Mouse (Mus musculus) embryonic facial prominence, embryonic 14.5 days (tissue): ENCODE measurements around the gene Rita1. TPM values are rescaled to one million over a fixed set of nuclear protein-coding genes. Genes with fewer than 3 reads are reported as not detected.

ENCODE experiments used
- ATAC-seq: fragments of 200-750 bp; cut with Nextera tagmentation; 2 replicates; pipeline ENCODE4 v1.8.0; 2017; ENCODE audit warnings: low read depth, moderate number of reproducible peaks, moderate TSS enrichment
- DNase-seq: peaks from one replicate; pipeline ENCODE4 v3.0.0-alpha.2; 2015; ENCODE audit warnings: low spot score
- H3K27ac ChIP-seq: fragments of 300-500 bp; sonication (generic); replicated peaks from 2 replicates; pipeline ENCODE4 v1.5.1; 2014; ENCODE audit warnings: low read depth, mild to moderate bottlenecking, low read length, moderate library complexity
- H3K27me3 ChIP-seq: fragments of 300-500 bp; sonication (generic); replicated peaks from 2 replicates; pipeline ENCODE4 v1.6.1; 2014; ENCODE audit warnings: low read length; ENCODE audit not compliant: control insufficient read depth, insufficient read depth
- H3K36me3 ChIP-seq: fragments of 300-500 bp; sonication (generic); 2 replicates; pipeline ENCODE4 v1.6.1; 2014; ENCODE audit warnings: low read length, mixed read lengths; ENCODE audit not compliant: control insufficient read depth, insufficient read depth
- H3K4me1 ChIP-seq: fragments of 300-500 bp; sonication (generic); 2 replicates; pipeline ENCODE4 v1.6.1; 2014; ENCODE audit warnings: antibody characterized with exemption, low read length; ENCODE audit not compliant: control insufficient read depth, insufficient read depth
- H3K4me2 ChIP-seq: fragments of 300-500 bp; sonication (generic); 2 replicates; pipeline ENCODE4 v1.6.1; 2014; ENCODE audit warnings: low read depth, mild to moderate bottlenecking, low read length, moderate library complexity, mixed read lengths
- H3K4me3 ChIP-seq: fragments of 300-500 bp; sonication (generic); 2 replicates; pipeline ENCODE4 v1.5.1; 2014; ENCODE audit warnings: low read depth, mild to moderate bottlenecking, low read length
- H3K9ac ChIP-seq: fragments of 300-500 bp; sonication (generic); 2 replicates; pipeline ENCODE4 v1.6.1; 2014; ENCODE audit warnings: low read depth, mild to moderate bottlenecking, low read length, moderate library complexity, mixed read lengths
- H3K9me3 ChIP-seq: fragments of 300-500 bp; sonication (generic); 2 replicates; pipeline ENCODE4 v1.6.1; 2016; ENCODE audit warnings: low read length; ENCODE audit not compliant: control insufficient read depth
- WGBS: fragments of 180-500 bp; shearing (Covaris S2); extraction: QIAGEN DNeasy Blood & Tissue Kit; methylation state at CpG from one replicate; pipeline ENCODE4 v1.1.7; 2014; 5-methylcytosine and 5-hydroxymethylcytosine counted together
- polyA plus RNA-seq: library from polyadenylated mRNA; unstranded; fragments of >200 nt; fragmentation: Nextera tagmentation; extraction: Ambion mirVana; gene quantifications from 2 replicates; pipeline ENCODE4 v1.2.1, GENCODE M21; 2014

Gene Rita1
- polyA plus RNA-seq, 1 experiment from 2014 or later: 11.4 TPM

- ATAC-seq (no peak), DNase-seq (no peak)
- WGBS: 4% methylated on average over 12 of the region's 29 CpGs
- Histone ChIP-seq H3K4me3 (peak overlapping the region; percentile 89), H3K27me3 (no peaks in the 10 kb centered on the region), H3K27ac (peak overlapping the region; percentile 61), H3K9ac (peak overlapping the region; percentile 83), H3K4me2 (peak overlapping the region; percentile 99), H3K36me3 (peaks cover 21% of the 10 kb centered on the region), H3K9me3 (0 out of 2 replicates have a peak, but pooled peaks cover 4% of the 10 kb centered on the region), H3K4me1 (peaks cover 11% of the 10 kb centered on the region)
Measured at GRCm38 (mm10) chr5:120587940-120588568, 24.3 kb downstream of the Rita1 start.

DNA sequence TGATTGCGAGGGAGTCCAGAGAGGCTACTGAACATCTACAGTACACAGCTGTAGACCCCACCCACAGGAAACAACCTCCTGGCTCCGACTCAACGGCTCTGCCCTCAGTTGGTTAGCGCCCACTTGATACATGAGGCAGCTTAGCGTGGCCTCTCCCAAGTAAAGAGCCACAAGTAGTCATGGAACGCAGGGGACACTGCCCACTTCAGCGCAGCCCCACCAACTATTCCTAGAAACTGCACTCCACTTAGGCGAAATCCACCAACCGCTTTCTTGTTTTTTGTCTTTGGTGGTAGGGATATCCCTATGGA, 24.8 kb downstream of the Rita1 start:
- WGBS: 27% methylated on average over 9 of the region's 9 CpGs
- H3K27me3 ChIP-seq: no peaks in the 10 kb centered on the region
- ATAC-seq: no peak
- H3K9ac ChIP-seq: peak overlapping the region; percentile 83
- H3K36me3 ChIP-seq: peaks cover 25% of the 10 kb centered on the region
- 0 out of 2 replicates have a peak, but pooled peaks cover 4% of the 10 kb centered on the region for H3K9me3 ChIP-seq
- H3K27ac ChIP-seq: peak overlapping the region; percentile 36
- no peak for DNase-seq
- peaks cover 11% of the 10 kb centered on the region for H3K4me1 ChIP-seq
- H3K4me3 ChIP-seq: peak overlapping the region; percentile 89
- H3K4me2 ChIP-seq: peak overlapping the region; percentile 99

GRCm38 (mm10) chr5:120586741-120587615, 25.4 kb downstream of the Rita1 start:
- Histone ChIP-seq H3K4me2 (peak overlapping the region; percentile 99), H3K4me3 (peak overlapping the region; percentile 89), H3K9me3 (no peaks in the 10 kb centered on the region), H3K9ac (peak overlapping the region; percentile 83), H3K4me1 (peaks cover 11% of the 10 kb centered on the region), H3K36me3 (peaks cover 31% of the 10 kb centered on the region), H3K27ac (peak overlapping the region; percentile 53), H3K27me3 (no peaks in the 10 kb centered on the region)
- DNase-seq (peak; percentile 73), ATAC-seq (no peak)
- WGBS: 10% methylated on average over 17 of the region's 17 CpGs

- Histone ChIP-seq H3K4me1 (peaks cover 13% of the 10 kb centered on the region), H3K4me2 (no peak overlapping the region), H3K27ac (no peak overlapping the region), H3K9ac (no peak overlapping the region), H3K36me3 (peaks cover 50% of the 10 kb centered on the region), H3K4me3 (no peak overlapping the region), H3K27me3 (no peaks in the 10 kb centered on the region), H3K9me3 (no peaks in the 10 kb centered on the region)
- DNase-seq: no peak
- no peak for ATAC-seq
- WGBS: 49% methylated on average over 15 of the region's 15 CpGs
Measured at GRCm38 (mm10) chr5:120584968-120585367, 27.4 kb downstream of the Rita1 start.

- H3K27me3 ChIP-seq: no peaks in the 10 kb centered on the region
- ATAC-seq (no peak), DNase-seq (no peak)
- H3K27ac ChIP-seq: no peak overlapping the region
- 95% methylated on average over 4 of the region's 4 CpGs for WGBS
- H3K9me3 ChIP-seq: no peaks in the 10 kb centered on the region
- no peak overlapping the region for H3K9ac ChIP-seq
- peaks cover 51% of the 10 kb centered on the region for H3K36me3 ChIP-seq
- H3K4me3 ChIP-seq: no peak overlapping the region
- no peak overlapping the region for H3K4me2 ChIP-seq
- H3K4me1 ChIP-seq: peaks cover 27% of the 10 kb centered on the region
Measured at GRCm38 (mm10) chr5:120583511-120583910, 28.9 kb downstream of the Rita1 start.

DNA sequence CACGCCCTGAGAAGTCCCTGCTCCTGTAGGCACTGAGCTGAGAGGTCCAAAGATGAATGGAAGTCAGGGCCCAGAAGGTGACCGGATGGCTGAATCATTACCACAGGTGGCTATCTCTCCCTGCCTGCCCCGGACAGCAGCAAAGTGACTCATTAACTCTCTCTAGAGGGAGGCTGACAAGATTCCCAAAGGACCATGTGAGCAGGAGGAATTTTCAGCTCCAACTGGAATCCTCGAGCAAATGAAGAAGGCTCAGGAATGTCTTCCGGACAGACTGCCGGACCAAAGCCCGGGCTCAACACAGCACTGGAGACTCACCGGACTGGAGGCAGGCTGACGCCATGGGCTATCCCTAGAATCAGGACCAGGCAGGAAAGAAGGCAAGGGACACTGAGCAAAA, 30.4 kb downstream of the Rita1 start:
- no peak overlapping the region for H3K27ac ChIP-seq
- WGBS: 86% methylated on average over 9 of the region's 9 CpGs
- H3K9ac ChIP-seq: no peak overlapping the region
- no peaks in the 10 kb centered on the region for H3K9me3 ChIP-seq
- DNase-seq (no peak), ATAC-seq (no peak)
- H3K36me3 ChIP-seq: peaks cover 51% of the 10 kb centered on the region
- no peaks in the 10 kb centered on the region for H3K27me3 ChIP-seq
- H3K4me1 ChIP-seq: peaks cover 30% of the 10 kb centered on the region
- no peak overlapping the region for H3K4me2 ChIP-seq
- H3K4me3 ChIP-seq: no peak overlapping the region

DNA sequence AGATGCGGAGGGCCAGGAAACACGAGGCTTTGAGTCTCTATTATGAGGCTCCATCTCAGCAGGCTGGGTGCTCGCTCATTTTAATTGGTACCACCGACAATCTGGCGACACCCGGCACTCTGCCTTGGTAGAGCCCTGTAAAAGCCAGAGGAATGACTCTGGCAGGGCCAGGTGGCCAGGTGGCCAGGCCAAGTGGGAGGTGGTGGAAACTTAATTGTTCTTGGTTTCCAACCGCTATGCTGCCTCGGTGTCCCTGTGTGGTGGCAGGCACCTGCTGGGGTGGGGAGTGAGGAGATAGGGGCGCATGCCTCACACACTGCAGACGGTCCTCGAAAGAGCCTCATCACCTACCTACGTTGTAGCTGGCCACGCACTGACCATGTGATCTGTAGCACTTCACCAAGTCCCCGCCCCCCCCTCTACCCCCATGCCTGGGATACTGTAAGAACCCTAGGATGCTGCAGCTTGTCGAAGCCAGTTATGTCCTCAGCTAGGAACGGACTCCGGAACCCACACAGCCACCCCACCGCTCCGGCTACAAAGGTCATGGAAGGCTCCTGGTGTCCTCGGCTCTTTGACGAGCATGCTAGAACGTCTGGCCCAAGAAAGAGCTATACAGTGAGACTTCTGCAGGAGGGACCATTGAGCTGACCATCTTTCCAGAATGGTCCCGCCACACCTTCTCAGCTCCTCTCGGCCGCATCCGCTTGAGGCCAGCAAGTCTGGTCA, 32.3 kb downstream of the Rita1 start:
- Histone ChIP-seq H3K4me3 (no peak overlapping the region), H3K27ac (peak overlapping the region; percentile 74; the same call in 1 of the 2 replicates), H3K4me1 (peaks cover 22% of the 10 kb centered on the region), H3K36me3 (peaks cover 50% of the 10 kb centered on the region), H3K4me2 (peak overlapping the region; percentile 8; the same call in 1 of the 2 replicates), H3K27me3 (no peaks in the 10 kb centered on the region), H3K9me3 (no peaks in the 10 kb centered on the region), H3K9ac (no peak overlapping the region)
- ATAC-seq (no peak), DNase-seq (no peak)
- 86% methylated on average over 25 of the region's 26 CpGs for WGBS

DNA sequence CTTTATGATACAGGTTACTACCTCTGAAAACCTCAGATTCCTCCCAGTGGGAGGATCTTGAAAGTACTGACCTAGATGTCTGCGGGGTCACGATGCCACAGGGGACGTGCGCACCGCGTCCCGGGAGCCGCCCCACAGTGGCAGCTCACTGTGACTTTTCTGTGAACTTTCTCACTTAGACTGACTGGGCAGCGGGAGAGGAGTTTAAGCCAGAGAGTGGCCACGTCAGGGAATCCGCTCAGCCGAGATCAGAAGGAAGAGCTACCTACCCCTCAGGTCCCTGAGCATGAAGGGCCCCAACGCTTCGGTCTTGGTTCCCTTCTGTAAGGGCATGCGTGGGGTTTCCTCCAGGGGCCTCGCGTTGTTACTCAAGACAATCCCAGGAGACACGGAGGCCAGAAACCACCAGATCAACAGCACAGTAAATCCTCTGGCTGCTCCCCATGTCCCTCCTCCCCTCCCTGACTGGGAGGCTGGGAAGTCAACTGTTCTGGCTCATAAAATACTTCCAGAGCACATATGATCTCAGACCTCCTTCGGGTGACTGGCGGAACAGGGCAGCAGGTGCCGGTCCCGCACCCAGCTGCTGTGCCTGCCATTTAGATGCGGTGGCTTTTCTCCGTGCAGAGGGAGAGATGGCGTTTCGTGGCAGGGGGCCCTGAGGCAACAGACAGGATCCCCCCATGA, 33.0 kb downstream of the Rita1 start:
- H3K4me2 ChIP-seq: peak overlapping the region; percentile 8; the same call in 1 of the 2 replicates
- peaks cover 22% of the 10 kb centered on the region for H3K4me1 ChIP-seq
- no peaks in the 10 kb centered on the region for H3K9me3 ChIP-seq
- DNase-seq: peak; percentile 87
- H3K9ac ChIP-seq: peak overlapping the region; percentile 26; the same call in 1 of the 2 replicates
- no peak overlapping the region for H3K4me3 ChIP-seq
- 24% methylated on average over 23 of the region's 26 CpGs for WGBS
- no peaks in the 10 kb centered on the region for H3K27me3 ChIP-seq
- peak; percentile 62 for ATAC-seq
- peak overlapping the region; percentile 74 for H3K27ac ChIP-seq
- peaks cover 44% of the 10 kb centered on the region for H3K36me3 ChIP-seq
